ENCODE assay signal across 25 mouse cellular contexts in genomic region chr10:8353534-8353933, GRCm38 (mm10).
"Had no signal": no experiment of that assay in that cellular context is flagged by ENCODE, and none has a peak within 500 bp of the region (broad histone marks: within the 10 kb centered on the region; RNA-seq: fewer than 3 reads in every experiment).

No protein-coding gene starts in this region.

- H3K4me1 ChIP-seq: liver, embryonic 12.5 days; liver, embryonic 15.5 days; lung, embryonic 15.5 days; megakaryocyte, embryonic 14.5 days; midbrain, embryonic 13.5 days; neural tube, embryonic 13.5 days; stomach, embryonic 15.5 days had no signal

- ATAC-seq: liver, embryonic 12.5 days; midbrain, embryonic 13.5 days; midbrain, embryonic 16.5 days had no signal

- H3K4me2 ChIP-seq: limb, embryonic 13.5 days; liver, embryonic 12.5 days; liver, embryonic 15.5 days; lung, embryonic 15.5 days; midbrain, embryonic 13.5 days; neural tube, embryonic 13.5 days; stomach, embryonic 15.5 days had no signal

- H3K4me3 ChIP-seq: layer of hippocampus, adult 2 months; limb, embryonic 10.5 days; limb, embryonic 13.5 days; liver, embryonic 12.5 days; liver, embryonic 15.5 days; lung, embryonic 15.5 days; megakaryocyte, embryonic 14.5 days; midbrain, embryonic 10.5 days; midbrain, embryonic 13.5 days; myocyte; neural tube, embryonic 13.5 days; stomach, embryonic 15.5 days had no signal

- H3K27ac ChIP-seq: layer of hippocampus, adult 2 months; limb, embryonic 10.5 days; limb, embryonic 13.5 days; liver, embryonic 12.5 days; liver, embryonic 15.5 days; lung, embryonic 15.5 days; macrophage; midbrain, embryonic 10.5 days; midbrain, embryonic 13.5 days; neural tube, embryonic 13.5 days; stomach, embryonic 15.5 days had no signal

- H3K9ac ChIP-seq: limb, embryonic 13.5 days; liver, embryonic 12.5 days; liver, embryonic 15.5 days; lung, embryonic 15.5 days; midbrain, embryonic 13.5 days; neural tube, embryonic 13.5 days; stomach, embryonic 15.5 days had no signal

- H3K9me3 ChIP-seq: limb, embryonic 10.5 days; liver, embryonic 12.5 days; liver, embryonic 15.5 days; lung, embryonic 15.5 days; midbrain, embryonic 10.5 days; midbrain, embryonic 13.5 days; neural tube, embryonic 13.5 days; stomach, embryonic 15.5 days had no signal

- DNase-seq: kidney, adult 18-20 months; kidney, adult 9 months; kidney, postnatal 14 days; kidney, postnatal 4 days; layer of hippocampus, adult 9-11 months; liver; lung, adult 18-20 months; retina, postnatal 1 day; right cerebral cortex, postnatal 25 days; spleen, adult 18-20 months; thymus, postnatal 25 days had no signal

- H3K36me3 ChIP-seq: limb, embryonic 10.5 days; limb, embryonic 13.5 days; liver, embryonic 12.5 days; liver, embryonic 15.5 days; lung, embryonic 15.5 days; midbrain, embryonic 10.5 days; midbrain, embryonic 13.5 days; neural tube, embryonic 13.5 days; stomach, embryonic 15.5 days had no signal

- H3K27me3 ChIP-seq: limb, embryonic 13.5 days; liver, embryonic 12.5 days; liver, embryonic 15.5 days; lung, embryonic 15.5 days; megakaryocyte, embryonic 14.5 days; midbrain, embryonic 13.5 days; neural tube, embryonic 13.5 days; stomach, embryonic 15.5 days had no signal
